Mouse (Mus musculus) NIH3T3 (cell line): ENCODE measurements around the gene Irak1.

Experiments used
- DNase-seq: peaks from one replicate; pipeline ENCODE4 v3.0.0-alpha.2; 2012; ENCODE audit warnings: low read depth

Gene Irak1

GRCm38 (mm10) chrX:74023188-74024049, at the start of gene Irak1:
Gene Irak1, minus strand, starts transcription at chrX:74023918.
- DNase-seq: peak; percentile 92

- DNase-seq: no peak
These were observed 47.1 kb upstream of the Irak1 start for GRCm38 (mm10) chrX:74070794-74071193.

- no peak for DNase-seq
These were observed 44.2 kb upstream of the Irak1 start for GRCm38 (mm10) chrX:74067891-74068290.

- no peak for DNase-seq
These were observed 21.4 kb upstream of the Irak1 start for GRCm38 (mm10) chrX:74045107-74045506.

- DNase-seq: no peak
These were observed 14.1 kb upstream of the Irak1 start for GRCm38 (mm10) chrX:74037702-74038375.

- DNase-seq: no peak
These were observed 6.3 kb upstream of the Irak1 start for GRCm38 (mm10) chrX:74030000-74030399.

GRCm38 (mm10) chrX:74022795-74023187, 927 bp downstream of the Irak1 start:
- DNase-seq: peak; percentile 9

- DNase-seq: no peak
These were observed 9.1 kb downstream of the Irak1 start for GRCm38 (mm10) chrX:74014597-74014996.

GRCm38 (mm10) chrX:74008063-74008462, 15.7 kb downstream of the Irak1 start:
- DNase-seq: no peak

GRCm38 (mm10) chrX:74006401-74006800, 17.3 kb downstream of the Irak1 start:
- no peak for DNase-seq

- DNase-seq: no peak
These were observed 20.1 kb downstream of the Irak1 start for GRCm38 (mm10) chrX:74003644-74004043.

GRCm38 (mm10) chrX:74001024-74001423, 22.7 kb downstream of the Irak1 start:
- DNase-seq: no peak

- DNase-seq: peak; percentile 86
These were observed 24.5 kb downstream of the Irak1 start for GRCm38 (mm10) chrX:73998911-73999869.

- DNase-seq: no peak
These were observed 45.9 kb downstream of the Irak1 start for GRCm38 (mm10) chrX:73977783-73978182.

- DNase-seq: no peak
These were observed 47.4 kb downstream of the Irak1 start for GRCm38 (mm10) chrX:73976283-73976682.

GRCm38 (mm10) chrX:73972774-73973173, 50.9 kb downstream of the Irak1 start:
- no peak for DNase-seq

GRCm38 (mm10) chrX:73970781-73971180, 52.9 kb downstream of the Irak1 start:
- DNase-seq: no peak

GRCm38 (mm10) chrX:73969729-73970128, 54.0 kb downstream of the Irak1 start:
- DNase-seq: no peak

GRCm38 (mm10) chrX:73969167-73969566, 54.6 kb downstream of the Irak1 start:
- no peak for DNase-seq

- DNase-seq: peak; percentile 92
These were observed 56.3 kb downstream of the Irak1 start for GRCm38 (mm10) chrX:73967177-73968075.
